Mouse (Mus musculus) v-Abl transformed pro-B cells (cell line): ENCODE measurements around the gene 1700023F06Rik.

Experiments used
- in situ Hi-C, 2 experiments: fragments of 400-800 bp; cut with MboI; formaldehyde crosslinking; loops; one replicate each; pipeline ENCODE4 v1.15.1; 2025; ENCODE audit not compliant: unreplicated experiment in 2 of 2

The 1700023F06Rik gene

DNA sequence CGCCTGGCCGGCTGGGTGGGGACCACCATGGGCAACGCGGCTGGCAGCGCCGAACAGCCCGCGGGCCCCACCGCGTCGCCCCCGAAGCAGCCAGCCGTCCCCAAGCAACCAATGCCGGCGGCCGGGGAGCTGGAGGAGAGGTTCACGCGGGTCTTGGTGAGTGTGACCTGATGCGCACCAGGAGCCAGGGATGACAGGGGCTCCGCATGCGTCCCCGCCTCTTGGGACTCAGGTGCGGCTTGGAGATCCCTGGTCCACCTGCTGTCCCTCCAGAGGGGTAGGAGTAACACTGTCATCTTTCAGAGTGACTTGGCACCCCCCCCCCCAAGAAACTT, 37.1 kb downstream of the 1700023F06Rik start:
- in situ Hi-C loops, result loop anchor here in 1 of 2 experiments (5.0 kb wide), 1 partner anchor 156 kb away; no protein-coding TSS in a partner anchor

DNA sequence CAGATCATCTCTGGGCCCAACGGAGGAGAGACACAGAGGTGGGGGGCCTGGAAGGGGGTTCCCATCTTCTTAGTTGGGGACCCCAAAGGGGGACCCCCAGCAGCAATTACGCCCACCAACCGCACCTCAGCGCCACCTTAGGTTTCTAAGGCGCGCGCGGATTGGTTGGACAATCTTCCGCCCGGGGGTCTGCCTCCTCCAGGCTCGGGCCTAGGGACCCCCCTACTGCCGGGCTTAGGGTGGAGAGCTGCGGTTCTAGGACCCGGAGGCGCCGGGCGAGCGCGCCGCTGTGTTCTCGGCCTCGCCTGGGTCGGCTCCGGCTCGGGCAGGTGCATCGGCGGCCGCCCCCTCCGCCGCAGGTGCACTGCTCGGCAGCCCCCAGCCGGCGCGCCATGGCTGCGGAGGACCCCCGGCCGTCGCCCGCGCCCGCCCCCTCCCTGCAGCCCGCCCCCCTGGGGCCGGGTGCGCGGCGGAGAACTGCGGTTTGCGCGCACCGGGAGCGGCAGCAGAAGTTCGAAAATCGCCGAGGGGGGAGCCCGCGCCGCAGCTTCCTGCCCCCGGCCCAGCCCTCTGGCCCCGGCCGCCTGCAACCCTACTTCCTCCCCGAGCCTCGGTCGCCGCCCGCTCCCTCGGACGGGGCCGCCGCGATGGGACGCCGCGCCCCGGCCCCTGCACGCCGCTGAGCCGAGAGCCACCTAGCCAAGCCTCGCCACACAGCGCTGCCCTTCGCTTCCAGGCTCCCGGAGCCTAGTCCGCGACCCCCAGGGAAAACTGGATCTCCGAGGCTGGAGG, 37.7 kb downstream of the 1700023F06Rik start, which contains the start of gene Fmnl1:
TSS of gene Fmnl1 (plus strand) at position 614 of the 792 bp plus-strand sequence.
- in situ Hi-C loops, result loop anchor here in 1 of 2 experiments (5.0 kb wide), 1 partner anchor 157 kb away; no protein-coding TSS in a partner anchor

- in situ Hi-C loops, result loop anchor here in 1 of 2 experiments (5.0 kb wide), 1 partner anchor 157 kb away; no protein-coding TSS in a partner anchor
Measured at GRCm38 (mm10) chr11:103170111-103170493, 38.3 kb downstream of the 1700023F06Rik start.

DNA sequence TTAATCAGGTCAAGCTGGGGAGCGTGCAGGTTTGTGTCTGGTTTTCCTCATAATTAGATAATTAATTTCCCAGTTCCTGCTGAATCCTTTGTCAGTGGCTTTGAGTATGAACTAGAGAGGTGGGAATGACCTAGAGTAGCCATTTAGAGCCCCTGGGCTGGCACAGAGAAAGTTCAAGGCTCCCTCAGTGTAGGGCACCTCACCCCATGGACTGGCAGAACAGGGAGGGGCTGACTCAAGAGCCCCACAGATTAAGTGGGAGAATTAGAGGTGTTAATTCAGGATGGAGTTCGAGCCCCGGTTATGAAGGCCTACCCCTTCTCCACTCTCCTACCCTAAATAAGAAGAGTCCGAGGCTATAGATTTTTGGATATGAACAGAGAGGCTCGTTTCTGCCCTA, 38.7 kb downstream of the 1700023F06Rik start:
- in situ Hi-C loops, result loop anchor here (5.0 to 10.0 kb wide), 2 partner anchors 158 to 295 kb away; no protein-coding TSS in a partner anchor

DNA sequence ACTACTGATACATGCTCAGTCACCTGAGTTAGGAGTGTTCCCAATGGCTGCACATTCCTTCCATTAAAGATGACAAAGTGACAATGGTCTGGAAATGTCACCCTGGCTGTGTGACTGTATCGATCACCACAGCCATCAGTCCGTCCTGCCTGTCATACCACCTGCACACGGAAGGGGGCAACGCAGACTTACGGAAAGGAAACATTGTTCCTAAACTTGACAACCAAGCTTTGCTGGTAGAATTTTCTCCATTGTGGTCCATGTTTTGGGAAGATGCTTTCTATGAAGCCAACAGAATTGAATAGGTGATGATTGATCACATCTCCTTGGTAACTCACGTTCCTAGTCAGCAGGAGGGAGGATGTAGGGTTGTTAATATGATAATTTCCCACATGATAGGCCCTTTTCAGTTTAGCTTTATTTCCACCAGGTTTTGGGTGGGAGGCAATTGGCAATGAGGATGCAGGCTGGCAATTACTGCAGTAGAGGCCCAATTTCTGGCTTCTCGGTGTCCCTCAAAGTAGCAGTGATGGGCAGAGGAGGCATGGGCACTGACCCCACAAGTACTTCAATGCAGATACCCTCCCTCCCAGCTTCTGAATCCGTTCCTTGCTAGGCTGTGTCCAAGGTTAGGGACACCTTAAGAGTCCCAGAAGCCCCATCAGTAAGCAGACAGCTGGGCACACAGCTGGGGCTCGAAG, 39.5 kb downstream of the 1700023F06Rik start:
- in situ Hi-C loops, result loop anchor here in 1 of 2 experiments (10.0 kb wide), 1 partner anchor 296 kb away; no protein-coding TSS in a partner anchor

DNA sequence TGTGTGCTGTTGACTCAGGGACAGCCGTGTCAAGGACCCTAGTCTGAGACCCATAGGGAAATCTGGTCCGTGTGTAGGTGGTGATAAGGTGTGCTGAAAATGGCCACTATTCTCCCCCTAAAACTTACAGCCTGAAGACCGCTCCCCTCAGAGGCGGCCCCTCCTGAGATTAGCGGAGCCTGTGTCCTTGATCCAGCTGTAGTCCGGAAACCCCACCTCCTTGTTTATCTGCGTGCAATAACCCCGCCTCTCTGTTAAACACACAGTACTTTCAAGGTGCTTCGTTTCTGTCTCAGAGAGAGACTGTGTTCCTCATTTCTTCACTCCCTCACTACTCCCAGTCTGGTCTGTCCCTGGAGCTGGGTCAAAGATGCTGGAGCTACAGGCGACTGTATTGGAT, 44.0 kb downstream of the 1700023F06Rik start:
- in situ Hi-C loops, result loop anchor here in 1 of 2 experiments (5.0 to 10.0 kb wide), 4 partner anchors 62 to 300 kb away; partner anchors contain the start of genes Acbd4 and Plcd3

GRCm38 (mm10) chr11:103162132-103162531, 46.2 kb downstream of the 1700023F06Rik start:
- in situ Hi-C loops, result loop anchor here in 1 of 2 experiments (5.0 to 10.0 kb wide), 4 partner anchors 60 to 303 kb away; partner anchors contain the start of genes Acbd4 and Plcd3

- in situ Hi-C loops, result loop anchor here in 1 of 2 experiments (5.0 to 10.0 kb wide), 4 partner anchors 59 to 303 kb away; partner anchors contain the start of genes Acbd4 and Plcd3
Measured at GRCm38 (mm10) chr11:103161449-103161848, 46.9 kb downstream of the 1700023F06Rik start.

GRCm38 (mm10) chr11:103160738-103161137, 47.6 kb downstream of the 1700023F06Rik start:
- in situ Hi-C loops, result loop anchor here in 1 of 2 experiments (5.0 to 10.0 kb wide), 4 partner anchors 58 to 304 kb away; partner anchors contain the start of genes Acbd4 and Plcd3

- in situ Hi-C loops, result loop anchor here in 1 of 2 experiments (5.0 kb wide), 1 partner anchor 57 kb away; the partner anchor contains the start of genes Acbd4 and Plcd3
Measured at GRCm38 (mm10) chr11:103158621-103159478, 49.5 kb downstream of the 1700023F06Rik start.

- in situ Hi-C loops, result no loop called here
Measured at GRCm38 (mm10) chr11:103149771-103150170, 58.6 kb downstream of the 1700023F06Rik start.
